Mouse (Mus musculus) heart, postnatal 4 days (tissue): ENCODE measurements at regions not wholly inside any gene's neighbourhood (a gene's known extent, or its start where the extent isn't known, plus 50 kb on each side); places are given as distances from the start of the nearest gene placed in this dataset.

ENCODE experiments used
- DNase-seq: peaks from one replicate; pipeline ENCODE4 v3.0.0; 2021

GRCm38 (mm10) chr3:16941146-16941545 is 934.9 kb upstream of the Gm5150 start:
- no peak for DNase-seq

- DNase-seq = no peak
These were observed 933.3 kb upstream of the Gm5150 start for GRCm38 (mm10) chr3:16939533-16939932.

- DNase-seq = no peak
These were observed 932.9 kb upstream of the Gm5150 start for GRCm38 (mm10) chr3:16939127-16939526.

- no peak for DNase-seq
These were observed 932.3 kb upstream of the Gm5150 start for GRCm38 (mm10) chr3:16938491-16939001.

GRCm38 (mm10) chr3:16930299-16930698 is 924.1 kb upstream of the Gm5150 start:
- DNase-seq = peak; percentile 9

GRCm38 (mm10) chr3:16929846-16930245 is 923.6 kb upstream of the Gm5150 start:
- DNase-seq = no peak

GRCm38 (mm10) chr3:16924018-16924417 is 917.8 kb upstream of the Gm5150 start:
- no peak for DNase-seq

- no peak for DNase-seq
These were observed 917.1 kb upstream of the Gm5150 start for GRCm38 (mm10) chr3:16923234-16923914.

- DNase-seq = no peak
These were observed 915.1 kb upstream of the Gm5150 start for GRCm38 (mm10) chr3:16921330-16921729.

- no peak for DNase-seq
These were observed 912.1 kb upstream of the Gm5150 start for GRCm38 (mm10) chr3:16918374-16918773.

GRCm38 (mm10) chr3:16916072-16916403 is 909.8 kb upstream of the Gm5150 start:
- DNase-seq = no peak

GRCm38 (mm10) chr3:16915389-16916071 is 909.3 kb upstream of the Gm5150 start:
- DNase-seq = no peak

- no peak for DNase-seq
These were observed 881.9 kb upstream of the Gm5150 start for GRCm38 (mm10) chr3:16888132-16888531.

GRCm38 (mm10) chr3:16872337-16873117 is 866.3 kb upstream of the Gm5150 start:
- DNase-seq = no peak

GRCm38 (mm10) chr3:16860034-16860433 is 853.8 kb upstream of the Gm5150 start:
- DNase-seq = no peak

GRCm38 (mm10) chr3:16858931-16859330 is 852.7 kb upstream of the Gm5150 start:
- no peak for DNase-seq

GRCm38 (mm10) chr3:16855251-16855650 is 849.0 kb upstream of the Gm5150 start:
- no peak for DNase-seq

GRCm38 (mm10) chr3:16853992-16854391 is 847.8 kb upstream of the Gm5150 start:
- no peak for DNase-seq

- DNase-seq = no peak
These were observed 840.7 kb upstream of the Gm5150 start for GRCm38 (mm10) chr3:16846785-16847520.

GRCm38 (mm10) chr3:16820536-16820935 is 814.3 kb upstream of the Gm5150 start:
- DNase-seq = no peak

- DNase-seq = no peak
These were observed 813.2 kb upstream of the Gm5150 start for GRCm38 (mm10) chr3:16819218-16820122.

GRCm38 (mm10) chr3:16816814-16817213 is 810.6 kb upstream of the Gm5150 start:
- no peak for DNase-seq
